Mouse (Mus musculus) midbrain, embryonic 11.5 days (tissue): ENCODE data around the gene Srrt. TPM values are rescaled to one million over a fixed set of nuclear protein-coding genes. Genes with fewer than 3 reads are reported as not detected.

Experiments
- ATAC-seq: fragments of 200-750 bp; cut with Nextera tagmentation; 2 replicates; pipeline ENCODE4 v1.8.0; 2017; ENCODE audit warnings: moderate TSS enrichment, moderate library complexity; ENCODE audit not compliant: low FRiP score
- DNase-seq: peaks from one replicate; pipeline ENCODE4 v3.0.0; 2015; ENCODE audit warnings: low spot score; ENCODE audit errors: missing footprints
- H3K27ac ChIP-seq: fragments of 300-500 bp; sonication (generic); 2 replicates; pipeline ENCODE4 v1.5.1; 2014; ENCODE audit warnings: low read depth, low read length
- H3K27me3 ChIP-seq: fragments of 300-500 bp; sonication (generic); 2 replicates; pipeline ENCODE4 v1.6.1; 2014; ENCODE audit warnings: mild to moderate bottlenecking, low read length, moderate library complexity, mixed read lengths; ENCODE audit not compliant: control insufficient read depth, insufficient read depth
- H3K36me3 ChIP-seq: fragments of 300-500 bp; sonication (generic); 2 replicates; pipeline ENCODE4 v1.6.1; 2014; ENCODE audit warnings: mild to moderate bottlenecking, low read length, moderate library complexity, mixed read lengths; ENCODE audit not compliant: control insufficient read depth, insufficient read depth
- H3K4me1 ChIP-seq: fragments of 300-500 bp; sonication (generic); 2 replicates; pipeline ENCODE4 v1.6.1; 2014; ENCODE audit warnings: low read length; ENCODE audit not compliant: control insufficient read depth, insufficient read depth
- H3K4me2 ChIP-seq: fragments of 300-500 bp; sonication (generic); 2 replicates; pipeline ENCODE4 v1.6.1; 2014; ENCODE audit warnings: mild to moderate bottlenecking, moderate library complexity
- H3K4me3 ChIP-seq: fragments of 300-500 bp; sonication (generic); 2 replicates; pipeline ENCODE4 v1.5.1; 2014; ENCODE audit warnings: low read depth, low read length
- H3K9ac ChIP-seq: fragments of 300-500 bp; sonication (generic); 2 replicates; pipeline ENCODE4 v1.6.1; 2014; ENCODE audit warnings: low read length
- H3K9me3 ChIP-seq: fragments of 300-500 bp; sonication (generic); 2 replicates; pipeline ENCODE4 v1.6.1; 2016; ENCODE audit warnings: low read length; ENCODE audit not compliant: control insufficient read depth
- WGBS: fragments of 180-500 bp; shearing (Covaris S2); extraction: QIAGEN DNeasy Blood & Tissue Kit; methylation state at CpG from one replicate; pipeline ENCODE4 v1.1.7; 2014; 5-methylcytosine and 5-hydroxymethylcytosine counted together
- polyA plus RNA-seq: library from polyadenylated mRNA; unstranded; fragments of >200 nt; fragmentation: Nextera tagmentation; extraction: Ambion mirVana; gene quantifications from 2 replicates; pipeline ENCODE4 v1.2.1, GENCODE M21; 2014

Gene Srrt
- polyA plus RNA-seq, 1 experiment from 2014 or later: 154 TPM

DNA sequence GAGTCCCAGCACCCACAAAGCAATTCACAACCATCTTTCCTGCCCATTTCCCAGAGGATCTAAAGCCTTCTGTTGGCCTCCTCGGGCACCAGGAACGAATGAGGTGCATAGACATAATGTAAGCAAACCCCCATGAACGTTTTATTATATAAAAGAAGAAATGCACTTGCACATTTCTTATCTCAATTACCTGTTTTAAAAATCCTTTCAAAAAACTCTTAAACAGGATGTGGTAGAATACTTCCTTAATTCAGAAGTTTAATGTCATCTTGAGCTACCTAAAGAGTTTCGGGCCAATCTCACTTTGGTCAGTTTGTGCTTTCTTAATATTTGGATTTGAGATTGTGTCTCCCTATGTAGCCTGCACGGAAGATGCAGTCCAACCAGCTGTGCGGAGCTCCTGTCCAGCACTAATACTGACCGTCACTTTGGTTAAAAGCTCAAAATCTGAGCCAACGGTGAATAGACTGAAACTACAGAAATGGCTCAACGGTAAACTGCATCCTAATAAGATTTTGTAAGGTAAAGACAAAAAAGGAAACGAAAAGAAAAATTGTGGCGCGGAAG is 952 bp downstream of the Srrt start:
- H3K36me3 ChIP-seq: peaks cover 28% of the 10 kb centered on the region
- H3K9me3 ChIP-seq: 0 out of 2 replicates have a peak, but pooled peaks cover 2% of the 10 kb centered on the region
- no peak for DNase-seq
- 20% methylated on average over 12 of the region's 12 CpGs for WGBS
- H3K4me2 ChIP-seq: peak overlapping the region; percentile 75
- H3K4me3 ChIP-seq: peak overlapping the region; percentile 74
- ATAC-seq: no peak
- peaks cover 21% of the 10 kb centered on the region for H3K4me1 ChIP-seq
- H3K27ac ChIP-seq: peak overlapping the region; percentile 95; the same call in 1 of the 2 replicates
- H3K9ac ChIP-seq: peak overlapping the region; percentile 94
- no peaks in the 10 kb centered on the region for H3K27me3 ChIP-seq

DNA sequence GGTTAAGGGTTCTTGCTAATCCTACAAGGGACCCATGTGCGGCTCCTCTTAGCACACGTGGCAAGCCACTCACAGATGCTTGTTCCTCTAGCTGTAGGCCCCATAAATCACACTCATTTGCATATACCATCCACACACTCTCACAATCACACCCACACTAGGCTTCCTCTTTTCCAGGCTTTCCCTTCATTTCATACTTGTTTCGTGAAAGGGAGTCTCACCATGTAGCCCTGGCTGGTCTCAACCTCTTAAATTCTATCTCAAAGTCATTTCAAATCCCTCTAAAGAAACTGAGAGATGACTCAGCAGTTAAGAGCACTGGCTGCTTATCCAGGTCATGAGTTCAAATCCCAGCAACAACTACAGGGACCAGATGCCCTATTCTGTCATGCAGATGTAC is 1.7 kb downstream of the Srrt start:
- H3K36me3 ChIP-seq: peaks cover 33% of the 10 kb centered on the region
- 0 out of 2 replicates have a peak, but pooled peaks cover 2% of the 10 kb centered on the region for H3K9me3 ChIP-seq
- 81% methylated on average over 3 of the region's 3 CpGs for WGBS
- peaks cover 21% of the 10 kb centered on the region for H3K4me1 ChIP-seq
- ATAC-seq (no peak), DNase-seq (no peak)
- peak overlapping the region; percentile 94 for H3K9ac ChIP-seq
- no peaks in the 10 kb centered on the region for H3K27me3 ChIP-seq
- H3K4me2 ChIP-seq: peak overlapping the region; percentile 75
- H3K27ac ChIP-seq: no peak overlapping the region
- H3K4me3 ChIP-seq: peak overlapping the region; percentile 74

DNA sequence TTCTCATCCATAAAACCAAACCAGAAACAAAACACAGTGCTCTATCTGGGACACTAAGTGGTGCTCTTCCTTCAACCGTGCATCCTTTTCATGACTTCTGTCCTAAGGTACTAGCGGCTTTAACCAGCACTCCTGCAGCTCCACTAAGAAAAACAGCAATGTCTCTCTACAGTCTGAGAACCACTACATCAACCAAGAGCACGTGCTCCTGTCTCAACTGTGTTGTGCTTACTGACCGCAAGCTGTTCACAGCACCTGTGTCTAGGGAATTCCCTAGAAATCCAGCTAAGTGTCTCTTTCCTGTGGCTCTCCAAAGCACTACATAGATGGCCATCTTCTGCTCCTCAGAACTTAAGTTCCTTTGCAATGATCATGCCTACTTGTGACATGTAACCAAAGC is 2.7 kb downstream of the Srrt start:
- no peak overlapping the region for H3K4me2 ChIP-seq
- no peak overlapping the region for H3K9ac ChIP-seq
- ATAC-seq (no peak), DNase-seq (no peak)
- no peaks in the 10 kb centered on the region for H3K27me3 ChIP-seq
- H3K36me3 ChIP-seq: peaks cover 38% of the 10 kb centered on the region
- no peak overlapping the region for H3K27ac ChIP-seq
- 84% methylated on average over 4 of the region's 4 CpGs for WGBS
- H3K4me1 ChIP-seq: peaks cover 21% of the 10 kb centered on the region
- H3K9me3 ChIP-seq: 0 out of 2 replicates have a peak, but pooled peaks cover 2% of the 10 kb centered on the region
- H3K4me3 ChIP-seq: no peak overlapping the region

DNA sequence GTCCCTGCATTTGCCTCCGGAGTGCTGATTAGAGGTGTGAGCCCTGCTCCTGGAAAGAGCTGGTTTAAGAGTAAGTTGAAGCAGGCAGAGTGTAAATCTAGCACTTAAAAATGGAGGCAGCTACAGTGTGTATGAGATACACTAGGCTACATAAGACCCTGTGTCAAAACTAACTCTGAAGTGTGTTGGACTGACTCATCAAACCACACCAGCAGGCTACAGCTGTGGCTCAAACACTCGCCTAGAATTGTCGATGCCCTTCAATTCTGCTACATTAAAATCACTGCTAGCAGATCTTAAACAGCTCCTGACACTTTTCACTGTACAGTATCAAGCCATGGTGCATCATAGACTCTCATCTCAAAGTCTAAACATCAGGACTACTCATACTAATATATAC is 3.3 kb downstream of the Srrt start:
- WGBS: 91% methylated on average over 3 of the region's 3 CpGs
- H3K27ac ChIP-seq: no peak overlapping the region
- peaks cover 34% of the 10 kb centered on the region for H3K36me3 ChIP-seq
- no peaks in the 10 kb centered on the region for H3K27me3 ChIP-seq
- no peak overlapping the region for H3K4me3 ChIP-seq
- peaks cover 21% of the 10 kb centered on the region for H3K4me1 ChIP-seq
- 0 out of 2 replicates have a peak, but pooled peaks cover 2% of the 10 kb centered on the region for H3K9me3 ChIP-seq
- H3K4me2 ChIP-seq: no peak overlapping the region
- DNase-seq: peak; percentile 53
- ATAC-seq: no peak
- no peak overlapping the region for H3K9ac ChIP-seq

DNA sequence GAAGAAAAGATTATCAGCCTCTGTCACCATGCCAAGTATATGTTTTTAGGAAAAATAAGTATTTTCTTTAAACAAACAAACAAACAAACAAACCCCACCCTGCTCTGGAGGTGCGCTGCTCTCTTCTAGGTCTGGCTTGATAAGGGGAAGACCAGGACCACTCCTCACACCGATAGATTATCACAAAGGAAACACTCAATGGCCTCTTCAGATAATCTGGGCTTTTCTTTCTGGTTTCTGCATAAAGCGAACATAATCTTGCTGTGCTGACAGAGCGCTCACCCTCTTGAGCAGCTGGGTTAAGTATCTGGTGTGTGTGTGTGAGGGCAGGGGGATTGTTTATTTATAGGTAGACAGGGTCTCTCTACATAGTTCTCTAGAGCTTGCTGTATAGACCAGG is 3.9 kb downstream of the Srrt start:
- H3K27ac ChIP-seq: no peak overlapping the region
- 86% methylated on average over 4 of the region's 4 CpGs for WGBS

DNA sequence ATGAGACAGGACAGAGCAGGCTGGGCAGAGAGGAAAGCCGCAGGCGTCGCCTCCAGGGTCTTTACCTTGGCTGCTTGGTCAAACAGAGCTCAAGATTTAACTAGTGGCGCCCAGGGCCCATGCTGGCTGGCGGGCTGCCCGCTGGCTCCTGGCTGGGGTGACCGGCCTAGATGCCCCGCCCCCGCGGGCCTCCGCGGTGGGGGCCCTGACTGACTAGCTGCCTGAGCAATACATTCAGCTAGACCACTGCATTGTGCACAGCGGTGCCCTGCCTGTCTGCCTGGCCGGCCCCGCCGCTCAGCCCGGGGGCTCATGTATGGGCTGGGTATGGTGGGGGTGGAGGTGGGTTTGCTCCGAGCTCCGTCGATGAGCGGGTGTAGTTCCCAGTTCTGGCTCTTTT is 6.2 kb downstream of the Srrt start:
- H3K36me3 ChIP-seq: peaks cover 54% of the 10 kb centered on the region
- DNase-seq (no peak), ATAC-seq (0 out of 2 replicates have a peak, but pooled peaks have one; percentile 46)
- no peak overlapping the region for H3K4me3 ChIP-seq
- H3K9me3 ChIP-seq: no peaks in the 10 kb centered on the region
- no peak overlapping the region for H3K9ac ChIP-seq
- no peaks in the 10 kb centered on the region for H3K27me3 ChIP-seq
- H3K27ac ChIP-seq: no peak overlapping the region
- H3K4me2 ChIP-seq: no peak overlapping the region
- H3K4me1 ChIP-seq: peaks cover 15% of the 10 kb centered on the region
- WGBS: 80% methylated on average over 21 of the region's 21 CpGs

More for the DNA sequence above, 3.9 kb downstream of the Srrt start:
- Histone ChIP-seq H3K9ac (no peak overlapping the region), H3K4me1 (peaks cover 21% of the 10 kb centered on the region), H3K4me3 (no peak overlapping the region), H3K27me3 (no peaks in the 10 kb centered on the region), H3K4me2 (no peak overlapping the region), H3K36me3 (peaks cover 34% of the 10 kb centered on the region), H3K9me3 (0 out of 2 replicates have a peak, but pooled peaks cover under 1% of the 10 kb centered on the region)
- DNase-seq (peak; percentile 49), ATAC-seq (no peak)

DNA sequence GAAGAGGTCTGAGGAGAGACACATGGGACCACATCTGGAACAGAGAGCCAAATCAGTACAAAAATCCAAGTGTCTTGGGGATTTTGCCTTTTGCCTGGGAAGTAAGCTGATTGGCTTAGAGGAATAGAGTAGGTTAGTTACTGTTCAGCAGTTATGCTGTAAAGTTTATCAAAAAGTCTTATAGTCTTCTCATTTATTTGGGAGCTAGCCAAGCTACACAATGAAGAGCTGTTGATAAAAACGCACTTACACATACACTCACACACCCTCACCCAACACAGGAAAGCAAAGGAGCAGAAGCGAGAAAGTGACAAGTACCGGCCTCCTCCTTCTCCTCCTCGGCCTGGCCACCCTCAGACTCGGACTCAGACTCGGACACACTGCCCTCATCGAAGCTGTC is 8.2 kb downstream of the Srrt start:
- Histone ChIP-seq H3K4me1 (peaks cover 7% of the 10 kb centered on the region), H3K27ac (no peak overlapping the region), H3K27me3 (no peaks in the 10 kb centered on the region), H3K9me3 (no peaks in the 10 kb centered on the region), H3K36me3 (peaks cover 59% of the 10 kb centered on the region), H3K4me3 (no peak overlapping the region), H3K4me2 (no peak overlapping the region), H3K9ac (no peak overlapping the region)
- no peak for ATAC-seq
- DNase-seq: peak; percentile 4
- WGBS: 92% methylated on average over 7 of the region's 7 CpGs

DNA sequence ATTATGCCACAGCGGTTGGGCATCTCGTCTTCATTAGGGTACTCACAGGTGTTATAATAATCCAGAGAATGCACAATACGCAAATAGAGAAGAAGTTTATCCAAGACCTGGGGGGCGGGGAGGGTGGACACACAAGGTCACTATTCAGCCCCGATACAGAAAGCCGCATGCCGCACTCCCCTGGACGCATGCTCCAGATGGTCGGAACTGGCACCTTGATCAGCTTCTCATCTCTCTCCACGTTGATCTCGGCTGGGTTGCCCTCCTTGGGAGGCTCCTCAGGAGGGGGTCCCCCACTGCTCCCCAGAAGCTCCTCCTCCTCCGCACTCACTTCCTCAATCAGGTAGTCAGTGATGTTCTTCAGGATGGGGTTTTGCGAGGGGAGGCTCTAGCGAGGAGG is 10.3 kb downstream of the Srrt start:
- ATAC-seq (no peak), DNase-seq (peak; percentile 72)
- peaks cover 15% of the 10 kb centered on the region for H3K4me1 ChIP-seq
- H3K9ac ChIP-seq: no peak overlapping the region
- no peak overlapping the region for H3K4me2 ChIP-seq
- H3K9me3 ChIP-seq: no peaks in the 10 kb centered on the region
- H3K27me3 ChIP-seq: no peaks in the 10 kb centered on the region
- H3K4me3 ChIP-seq: no peak overlapping the region
- H3K36me3 ChIP-seq: peaks cover 51% of the 10 kb centered on the region
- no peak overlapping the region for H3K27ac ChIP-seq
- WGBS: 88% methylated on average over 14 of the region's 14 CpGs

DNA sequence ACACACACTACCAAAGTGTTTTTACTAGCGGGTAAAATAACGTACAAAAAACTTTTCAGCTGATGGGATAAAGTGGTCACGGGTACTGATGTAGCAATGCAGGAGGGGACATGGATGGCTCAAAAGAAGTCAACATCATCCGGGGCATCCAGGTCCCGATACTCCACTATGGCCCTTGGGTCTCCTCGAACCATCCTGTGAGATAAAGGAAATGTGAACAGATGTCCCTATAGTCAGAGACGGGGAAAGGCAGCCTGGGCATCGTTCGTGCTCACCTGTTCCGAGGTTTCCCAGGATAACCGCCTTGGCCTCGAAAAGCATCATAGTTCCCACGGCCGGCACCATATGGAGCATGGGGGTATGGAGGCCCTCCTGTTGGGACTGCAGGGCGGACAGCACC is 11.8 kb downstream of the Srrt start:
- Histone ChIP-seq H3K4me2 (no peak overlapping the region), H3K27ac (no peak overlapping the region), H3K9me3 (no peaks in the 10 kb centered on the region), H3K27me3 (peaks cover 2% of the 10 kb centered on the region; the same call in 1 of the 2 replicates), H3K4me1 (peaks cover 15% of the 10 kb centered on the region), H3K9ac (no peak overlapping the region), H3K36me3 (peaks cover 40% of the 10 kb centered on the region), H3K4me3 (no peak overlapping the region)
- DNase-seq (no peak), ATAC-seq (no peak)
- 90% methylated on average over 15 of the region's 15 CpGs for WGBS
